Mouse (Mus musculus): ENCODE data around the gene Lmx1b. TPM values are rescaled to one million over a fixed set of nuclear protein-coding genes. Genes with fewer than 3 reads are reported as not detected.
A peak's percentile ranks its signal among the peaks of the same experiment; 100 is the strongest.

Lmx1b gene
- total RNA-seq, 2 experiments from 2014 or later, result 0.12 to 0.23 TPM

GRCm38 (mm10) chr2:33582457-33583060 is 57.8 kb downstream of the Lmx1b start:
- DNase-seq, result no peak

DNA sequence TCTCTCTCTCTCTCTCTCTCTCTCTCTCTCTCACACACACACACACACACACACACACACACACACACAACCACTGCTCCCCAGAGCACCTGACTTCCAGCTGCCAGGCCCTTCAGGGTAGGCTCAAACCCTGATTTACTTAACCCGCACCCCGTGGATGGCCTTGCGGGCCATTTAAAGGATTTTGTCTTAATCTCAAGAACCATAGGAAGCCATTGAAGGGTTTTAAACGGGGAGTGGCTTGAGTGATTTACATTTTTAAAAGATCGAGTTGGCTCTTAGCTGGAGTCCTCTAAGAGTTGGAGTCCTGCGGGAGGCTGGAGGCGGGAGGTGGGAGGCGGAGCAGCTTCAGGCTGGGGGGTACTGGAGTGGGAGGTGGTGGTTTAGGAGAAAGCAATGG is 58.4 kb downstream of the Lmx1b start:
- DNase-seq, result no peak

- DNase-seq, result no peak
Observed at GRCm38 (mm10) chr2:33581449-33581777, 58.9 kb downstream of the Lmx1b start.

DNA sequence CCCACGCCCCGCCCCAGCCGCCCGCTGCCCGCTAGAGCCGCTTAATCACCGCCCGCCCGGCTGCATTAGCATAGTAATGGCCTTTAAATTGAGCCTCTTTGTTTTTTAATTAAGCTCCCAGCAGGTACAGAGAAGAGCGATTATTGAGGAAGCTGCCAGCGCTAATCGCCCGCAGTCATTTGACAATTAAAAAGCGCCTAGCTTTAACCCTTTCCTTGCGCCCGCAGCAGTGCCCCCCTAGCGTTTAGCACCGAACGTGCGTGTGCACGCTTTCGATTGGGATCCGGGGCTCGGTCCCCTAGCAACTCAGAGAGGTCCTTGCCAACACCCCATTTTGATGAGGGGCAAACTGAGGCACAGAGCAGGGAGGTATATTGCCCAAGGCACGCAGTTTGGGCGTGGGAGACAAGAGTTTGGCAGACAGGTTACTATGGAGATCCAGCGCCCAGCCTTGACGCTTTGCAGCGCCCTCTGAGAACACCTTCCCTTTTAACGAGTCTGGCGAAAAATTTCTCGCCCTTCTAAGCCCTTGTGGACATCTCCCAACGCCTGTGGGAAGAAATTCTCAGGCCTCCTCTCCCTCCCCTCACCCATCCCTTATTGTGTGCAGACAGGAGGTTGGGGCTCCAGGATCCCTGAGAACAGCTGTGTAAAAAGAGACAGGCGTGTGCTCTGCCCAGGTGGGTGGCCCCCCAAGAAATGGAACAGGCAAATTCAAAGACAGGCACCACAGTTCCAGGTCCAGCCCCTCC is 59.4 kb downstream of the Lmx1b start:
- no peak for DNase-seq

- peak; percentile 35 for DNase-seq
Observed at GRCm38 (mm10) chr2:33575406-33575805, 64.9 kb downstream of the Lmx1b start.

DNA sequence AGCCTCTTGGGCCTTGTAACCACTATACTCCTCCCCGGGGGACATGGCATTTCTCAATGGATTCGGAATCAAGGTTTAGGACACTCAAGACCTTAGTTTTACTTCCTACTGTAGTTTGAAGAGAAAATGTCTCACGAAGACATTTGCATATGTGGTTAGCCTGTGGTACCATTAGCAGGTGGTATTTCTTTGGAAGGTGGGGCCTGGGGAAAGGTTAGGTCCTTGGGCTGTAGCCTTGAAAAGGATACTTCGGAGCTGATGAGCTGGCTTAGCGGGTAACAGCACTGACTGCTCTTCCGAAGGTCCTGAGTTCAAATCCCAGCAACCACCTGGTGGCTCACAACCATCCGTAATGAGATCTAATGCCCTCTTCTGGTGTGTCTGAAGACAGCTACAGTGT is 67.2 kb downstream of the Lmx1b start:
- DNase-seq, result no peak

DNA sequence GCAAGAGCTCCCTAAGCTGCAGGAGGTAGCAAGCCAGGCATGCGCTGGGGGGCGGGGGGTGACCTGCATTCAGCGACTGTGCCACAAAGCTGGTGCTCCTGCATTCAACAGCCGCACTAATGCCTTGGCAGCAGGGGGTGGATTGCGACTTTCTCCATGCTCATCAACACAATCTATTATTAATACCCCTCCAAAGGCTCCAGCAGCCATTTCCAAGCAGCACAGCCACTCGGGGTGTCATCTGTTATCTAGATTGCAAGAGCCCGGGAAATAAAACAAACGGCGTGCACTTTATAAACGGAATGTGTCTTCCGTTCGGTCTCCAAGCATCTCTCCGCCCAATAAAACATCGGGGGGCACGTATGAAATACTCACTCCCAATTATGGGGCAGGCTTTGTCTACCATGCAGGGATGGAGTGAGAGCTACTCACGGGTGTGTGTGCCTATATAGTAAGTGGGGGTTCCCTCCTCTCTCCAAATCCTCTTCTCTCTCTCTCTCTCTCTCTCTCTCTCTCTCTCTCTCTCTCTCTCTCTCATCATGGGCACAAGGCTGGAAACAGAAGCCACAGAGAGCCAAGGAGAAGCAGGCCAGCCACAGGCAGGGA is 69.0 kb downstream of the Lmx1b start:
- no peak for DNase-seq

DNA sequence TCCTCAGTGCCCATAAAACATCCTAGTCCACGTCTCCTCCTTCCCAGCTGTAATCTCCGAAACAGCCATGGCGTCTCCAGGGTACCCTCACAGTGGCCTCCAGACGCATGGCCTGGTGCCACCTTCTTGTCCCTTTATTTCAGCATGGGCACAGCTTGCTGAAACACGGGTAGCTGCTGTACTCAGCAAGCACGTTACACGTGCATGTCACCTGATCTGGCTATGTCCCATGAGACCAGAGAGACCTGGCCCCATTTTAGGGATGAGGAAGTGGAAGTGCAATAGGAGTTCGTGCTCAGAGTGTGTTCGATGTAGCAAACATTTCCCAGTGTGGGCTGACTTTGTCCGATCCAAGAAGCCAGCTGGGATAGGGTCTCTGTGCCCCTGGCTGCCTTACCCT is 70.6 kb downstream of the Lmx1b start:
- no peak for DNase-seq

DNA sequence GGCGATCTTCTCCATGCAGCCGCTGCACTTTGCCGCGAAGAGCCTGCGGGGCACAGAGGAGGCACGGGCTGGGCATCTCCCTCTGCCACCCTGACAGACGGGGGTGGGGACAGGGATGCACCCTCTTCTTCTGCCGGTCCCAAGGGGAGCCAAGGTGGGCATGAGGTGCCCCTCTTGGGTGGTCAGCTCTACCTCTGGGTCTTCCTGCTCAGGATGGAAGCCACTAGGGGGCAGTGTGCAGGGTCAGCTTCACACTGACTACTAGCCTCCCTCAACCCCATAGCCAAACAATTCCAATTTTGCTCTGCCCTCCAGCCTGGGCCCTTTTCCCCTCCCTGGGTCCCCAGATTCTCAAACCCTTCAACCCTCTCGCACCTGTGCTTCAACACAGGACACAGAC is 71.1 kb downstream of the Lmx1b start:
- DNase-seq, result peak; percentile 45

GRCm38 (mm10) chr2:33565886-33566285 is 74.4 kb downstream of the Lmx1b start:
- DNase-seq, result peak; percentile 63

DNA sequence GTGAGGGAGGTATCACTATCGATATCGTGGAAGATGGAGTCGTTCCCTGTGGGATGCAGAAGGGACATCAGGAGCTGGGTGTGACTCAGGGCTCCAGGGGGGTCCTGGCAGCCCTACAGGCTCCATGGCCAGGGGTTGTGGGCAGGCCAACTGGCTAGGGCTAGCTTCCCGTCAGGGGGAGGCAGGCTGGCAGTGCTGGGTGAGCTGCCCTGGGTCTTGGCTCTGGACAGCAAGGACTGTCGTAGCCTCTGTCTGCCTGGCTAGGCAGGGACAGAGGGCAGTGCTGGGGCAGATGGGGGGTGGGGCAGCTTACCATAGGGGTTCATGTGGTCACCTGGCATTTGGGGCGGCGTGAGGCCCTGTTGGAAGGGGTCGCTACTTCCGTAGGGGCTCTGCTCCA is 75.6 kb downstream of the Lmx1b start:
- DNase-seq, result no peak

- peak; percentile 67 for DNase-seq
Observed at GRCm38 (mm10) chr2:33559752-33560151, 80.6 kb downstream of the Lmx1b start.

GRCm38 (mm10) chr2:33559334-33559733 is 81.0 kb downstream of the Lmx1b start:
- DNase-seq, result no peak

DNA sequence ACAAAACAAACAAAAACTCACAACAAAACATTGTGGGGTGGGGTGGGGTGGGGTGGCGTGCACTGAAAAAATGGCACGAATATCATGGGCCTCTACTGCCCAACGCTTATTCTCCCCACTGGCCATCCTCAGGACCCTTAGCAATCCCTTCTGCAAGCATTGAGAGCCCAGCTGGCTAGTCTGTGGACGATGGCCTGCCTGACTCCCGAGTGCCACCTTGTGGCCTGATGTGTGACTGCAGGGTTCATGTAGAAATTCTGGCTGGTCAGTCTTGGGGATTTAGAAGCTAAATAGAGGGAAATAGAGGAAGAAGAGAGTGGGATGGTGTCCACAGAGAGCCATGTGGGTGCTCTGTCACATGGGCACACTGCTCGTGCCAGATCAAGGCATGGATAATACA is 82.1 kb downstream of the Lmx1b start:
- DNase-seq, result peak; percentile 85

DNA sequence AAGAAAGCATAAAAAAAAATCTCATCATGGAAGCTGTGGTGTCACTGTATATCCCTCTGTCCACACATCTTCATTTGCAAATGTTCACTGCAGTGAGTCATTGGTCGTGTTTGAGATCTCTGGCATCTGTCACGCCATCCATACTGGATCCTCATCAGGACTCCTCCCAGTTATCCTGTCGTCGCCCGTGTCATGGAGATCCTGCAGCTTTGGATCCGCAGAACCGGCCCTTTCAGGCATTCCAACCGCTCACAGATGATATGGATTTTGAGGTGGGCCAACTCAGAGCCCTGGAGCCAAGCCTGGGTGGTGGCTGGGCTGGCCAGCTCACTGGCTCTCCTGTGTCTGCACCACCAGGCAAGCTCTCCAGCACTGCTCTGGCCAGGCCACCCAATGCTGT is 84.7 kb downstream of the Lmx1b start:
- no peak for DNase-seq

GRCm38 (mm10) chr2:33552672-33553071 is 87.6 kb downstream of the Lmx1b start:
- DNase-seq, result no peak

GRCm38 (mm10) chr2:33547595-33547994 is 92.7 kb downstream of the Lmx1b start:
- DNase-seq, result no peak

GRCm38 (mm10) chr2:33546879-33547278 is 93.4 kb downstream of the Lmx1b start:
- peak; percentile 76 for DNase-seq

DNA sequence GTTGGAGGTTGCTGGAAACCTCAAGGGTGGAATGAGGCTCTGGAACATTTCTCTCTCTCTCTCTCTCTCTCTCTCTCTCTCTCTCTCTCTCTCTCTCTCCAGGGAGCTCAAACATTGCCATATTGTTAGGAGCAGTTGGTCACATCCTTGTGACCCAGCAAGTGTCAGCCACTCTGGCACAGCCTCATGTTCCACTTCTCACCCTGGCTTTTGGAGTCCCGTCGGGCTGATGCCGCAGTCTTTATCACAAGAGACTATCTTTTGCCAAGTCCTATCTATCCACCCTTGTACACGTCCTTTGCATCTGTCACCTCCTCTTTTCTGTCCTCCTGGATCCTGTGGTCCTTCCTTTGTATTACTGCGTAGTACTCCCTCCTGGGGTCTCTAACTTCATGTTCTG is 94.3 kb downstream of the Lmx1b start:
- no peak for DNase-seq

DNA sequence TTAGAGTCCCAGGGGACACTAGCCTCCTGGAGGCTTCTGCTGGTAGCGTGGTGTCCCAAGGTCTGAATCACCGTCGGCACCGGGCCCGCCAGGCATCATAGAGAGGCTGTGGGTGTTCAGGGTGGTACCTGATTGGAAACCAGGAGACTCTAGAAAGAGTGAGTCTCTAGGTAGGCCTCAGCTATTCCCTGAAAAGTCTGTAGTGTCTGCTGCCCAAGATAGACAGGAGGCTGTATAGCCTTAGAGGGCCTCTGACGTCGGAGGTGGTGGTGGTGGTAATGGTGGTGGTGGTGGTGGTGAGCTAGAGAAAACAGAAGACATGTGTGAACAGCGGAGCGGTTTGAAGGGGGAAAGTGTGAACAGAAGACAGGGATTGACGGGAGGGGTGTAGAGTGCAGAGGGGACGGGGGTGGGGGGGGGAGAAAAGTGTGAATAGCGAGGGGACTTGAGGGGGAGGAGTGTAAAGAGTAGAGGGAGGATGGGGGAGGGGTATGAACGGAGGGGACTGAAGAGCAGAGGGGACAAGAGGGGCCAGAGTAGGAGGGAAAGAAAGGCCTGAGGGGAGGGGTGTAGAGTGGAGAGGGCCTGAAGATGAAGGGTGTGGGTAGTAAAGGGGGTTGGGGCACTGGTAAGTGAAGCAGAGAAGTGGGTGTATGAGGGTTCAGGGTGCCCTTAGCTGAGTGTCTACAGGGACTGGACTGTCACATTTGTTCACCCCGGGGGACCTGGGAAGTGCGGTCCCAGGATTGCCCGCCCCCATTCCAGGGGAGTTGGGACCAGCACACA is 95.3 kb downstream of the Lmx1b start:
- no peak for DNase-seq

DNA sequence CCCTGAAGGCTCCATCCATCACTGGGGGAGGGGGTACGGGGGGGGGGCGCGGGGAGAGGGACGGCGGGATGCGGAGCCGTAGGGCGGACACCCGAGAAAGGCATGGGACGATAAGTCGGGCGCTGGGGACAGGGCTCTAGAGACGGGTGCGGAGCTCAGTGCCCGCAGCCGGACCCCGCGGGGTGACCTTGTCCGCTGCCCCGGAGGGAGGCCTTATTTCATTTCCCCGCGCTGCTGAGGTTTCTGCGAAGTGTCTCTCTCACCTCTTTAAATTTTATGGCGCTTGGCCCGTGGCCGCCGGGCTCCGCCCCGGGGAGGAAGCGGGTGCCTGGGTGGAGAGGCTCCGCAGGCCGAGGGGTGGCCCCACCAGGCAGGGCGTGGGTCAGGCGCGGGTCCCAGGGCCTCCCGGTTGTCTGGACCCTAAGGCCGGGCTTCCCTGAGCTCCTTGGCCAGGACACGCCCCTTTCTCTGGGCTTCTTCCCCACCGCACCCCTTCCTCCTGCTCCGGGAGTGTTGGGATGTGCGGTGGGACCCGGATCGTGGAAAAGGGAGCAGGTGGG is 96.0 kb downstream of the Lmx1b start:
- DNase-seq, result peak; percentile 29

DNA sequence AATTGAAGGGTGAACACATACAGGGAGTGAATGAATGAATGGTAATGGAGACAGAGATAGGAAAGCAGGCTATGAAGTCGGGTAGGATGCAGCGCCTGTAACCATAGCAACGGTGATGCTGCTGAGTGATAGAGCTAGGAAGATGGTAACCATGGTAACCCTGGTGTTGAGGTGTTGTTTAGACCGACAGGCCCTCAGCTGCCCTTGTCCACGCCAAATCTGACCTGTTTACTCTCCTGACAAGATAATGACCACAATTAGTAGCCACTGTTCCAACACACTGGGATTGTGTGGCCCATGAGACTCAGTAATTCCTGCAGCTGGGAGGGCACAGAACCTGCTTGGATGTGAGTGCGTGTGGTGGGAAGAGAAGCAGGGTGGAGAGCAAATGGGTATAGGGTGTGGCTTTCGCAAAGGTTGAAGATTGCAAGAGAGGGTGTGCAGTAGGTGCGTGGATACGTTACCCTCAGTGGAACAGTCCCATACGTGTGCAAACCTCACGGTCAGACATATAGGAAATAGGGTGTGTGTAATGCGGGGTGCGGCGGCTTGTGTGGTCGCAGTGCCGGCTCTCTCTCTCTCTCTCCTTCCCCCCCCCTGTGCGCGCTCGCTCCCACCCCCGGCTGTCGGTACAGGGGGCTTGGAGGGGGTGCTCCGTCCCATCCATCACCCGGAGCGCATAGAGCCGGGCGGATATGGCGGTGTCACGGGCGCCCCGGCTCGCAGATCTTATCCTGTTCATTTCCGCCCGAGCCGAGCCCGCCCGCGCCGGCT is 96.7 kb downstream of the Lmx1b start:
- no peak for DNase-seq

Data from heart, postnatal 4 days (tissue).